Mouse (Mus musculus) cerebellum, adult 9-10 months (tissue): ENCODE data around the gene Helt.
"Not testable (repeated sequence)": the region's sequence is repeated elsewhere in the genome, so short reads cannot be mapped to it uniquely, and the experiment has no call there.

Experiments used
- DNase-seq: peaks from one replicate; pipeline ENCODE4 v3.0.0; 2022

Helt gene

DNA sequence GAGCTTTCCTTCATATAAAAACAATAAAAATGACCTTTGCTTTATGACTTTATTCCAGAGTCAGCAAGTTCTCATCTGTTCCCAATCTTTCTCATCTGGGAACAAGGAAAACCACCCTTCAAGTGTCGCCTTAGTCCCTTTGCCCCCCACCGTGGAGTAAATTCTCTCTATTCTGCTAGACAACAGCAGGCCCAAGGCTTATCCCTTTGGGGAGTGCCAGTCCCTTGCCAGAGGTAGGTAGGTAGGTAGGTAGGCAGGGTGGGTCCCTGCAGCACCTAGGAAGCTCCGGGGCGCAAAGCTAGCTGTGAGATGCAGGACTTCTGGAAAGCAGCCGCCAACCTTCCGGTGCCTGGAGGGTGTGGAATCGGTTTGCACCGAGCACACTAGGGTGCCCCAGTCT, 1.5 kb upstream of the Helt start:
- no peak for DNase-seq

DNA sequence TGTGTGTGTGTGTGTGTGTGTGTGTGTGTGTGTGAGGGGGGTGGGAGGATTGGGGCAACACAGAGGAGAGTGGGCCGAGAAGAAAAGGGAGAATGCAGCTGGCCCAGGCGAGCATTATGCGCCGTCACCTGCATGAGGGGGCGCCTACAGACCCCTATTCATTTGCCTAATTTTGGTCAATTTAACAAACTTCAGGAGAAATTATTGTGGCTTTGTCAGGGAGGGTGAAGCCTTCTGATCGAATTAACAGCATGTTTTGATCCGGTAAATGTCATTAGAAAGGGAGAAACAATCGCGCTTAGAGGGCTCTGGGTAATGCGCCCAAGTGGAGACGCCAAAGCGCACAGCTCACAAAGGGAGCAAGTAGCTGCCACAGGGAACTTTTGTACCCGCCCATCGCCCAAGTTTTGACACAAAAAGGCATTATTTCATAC, 647 bp upstream of the Helt start:
- DNase-seq: no peak

GRCm38 (mm10) chr8:46293741-46294151, 725 bp downstream of the Helt start:
- no peak for DNase-seq

DNA sequence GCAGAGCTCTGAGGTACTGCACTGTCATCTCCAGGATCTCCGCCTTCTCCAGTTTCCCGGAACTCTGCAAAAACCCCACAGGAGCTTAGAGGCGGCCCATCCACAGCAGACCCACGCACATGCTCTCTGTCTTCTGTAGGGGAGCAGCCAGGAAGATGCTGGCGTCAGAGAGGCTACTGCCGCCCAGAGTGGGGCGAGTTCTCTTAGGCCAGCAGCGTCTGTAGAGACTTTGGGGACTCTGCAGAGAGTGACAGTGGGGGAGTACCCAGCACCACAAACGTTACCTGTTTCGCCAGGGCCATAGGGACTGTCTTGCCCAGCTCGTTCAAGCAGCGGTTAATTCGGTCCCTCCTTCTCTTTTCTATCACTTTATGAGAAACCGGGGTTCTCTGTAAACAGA, 1.3 kb downstream of the Helt start:
- DNase-seq: no peak

GRCm38 (mm10) chr8:46291931-46292675, 2.4 kb downstream of the Helt start:
- DNase-seq: no peak

DNA sequence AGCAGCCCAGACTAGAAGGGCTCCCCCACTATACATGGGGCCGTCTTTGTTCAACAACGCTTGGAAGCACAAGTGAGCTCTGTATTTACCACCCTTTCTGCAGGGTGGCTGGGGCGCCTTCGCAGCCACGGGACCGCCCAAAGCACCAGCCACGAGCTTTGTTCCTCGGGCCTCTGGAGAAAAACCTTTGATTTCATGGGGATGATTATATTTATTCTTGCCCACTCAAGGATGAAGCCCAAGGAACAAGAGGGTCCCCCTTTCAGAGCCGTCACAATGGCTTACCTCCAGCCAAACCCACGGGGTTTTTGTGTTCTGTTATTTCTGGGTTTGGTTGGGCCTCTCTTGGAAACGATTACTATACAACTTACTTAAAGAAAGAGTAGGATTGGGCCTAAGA, 5.2 kb downstream of the Helt start:
- DNase-seq: no peak

DNA sequence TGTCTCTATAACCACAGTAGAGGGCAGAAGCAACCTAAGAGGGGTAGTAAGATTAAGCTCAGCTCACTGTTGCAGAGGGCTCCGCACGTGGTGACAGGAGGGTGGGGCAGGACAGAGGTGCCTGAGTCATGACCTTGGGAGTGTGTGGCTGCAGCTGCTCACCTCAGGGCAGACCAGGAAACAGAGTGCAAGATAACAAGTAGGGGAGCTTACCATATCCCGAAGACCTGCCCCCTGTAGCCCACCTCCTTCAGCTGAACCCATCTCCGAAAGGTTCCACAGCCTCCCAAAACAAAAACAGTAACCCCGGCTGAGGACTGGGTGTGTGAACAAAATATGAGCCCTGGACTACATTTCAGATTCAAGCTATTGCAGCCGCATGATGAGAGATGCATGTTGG, 6.5 kb downstream of the Helt start:
- no peak for DNase-seq

GRCm38 (mm10) chr8:46285980-46286379, 8.5 kb downstream of the Helt start:
- no peak for DNase-seq

DNA sequence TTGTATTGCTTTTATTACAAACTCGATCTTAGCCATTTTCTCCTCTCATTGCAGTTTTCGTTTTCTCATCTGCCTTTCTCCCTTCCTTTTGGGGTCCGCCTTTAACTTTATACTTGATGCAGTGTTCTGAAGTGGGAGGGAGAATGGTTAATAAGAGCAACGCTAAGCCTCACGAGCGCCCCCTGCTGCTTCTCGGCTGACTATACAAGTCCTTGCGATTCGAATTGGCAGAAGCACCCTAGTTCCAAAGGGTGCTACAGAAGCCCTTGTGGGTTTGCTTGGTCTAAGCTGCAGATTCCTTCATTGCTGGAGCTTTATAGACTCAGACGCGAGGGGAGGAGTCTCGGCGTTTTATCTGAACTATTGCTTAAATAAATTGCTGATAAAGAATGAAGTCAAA, 12.9 kb downstream of the Helt start:
- DNase-seq: peak; percentile 29

DNA sequence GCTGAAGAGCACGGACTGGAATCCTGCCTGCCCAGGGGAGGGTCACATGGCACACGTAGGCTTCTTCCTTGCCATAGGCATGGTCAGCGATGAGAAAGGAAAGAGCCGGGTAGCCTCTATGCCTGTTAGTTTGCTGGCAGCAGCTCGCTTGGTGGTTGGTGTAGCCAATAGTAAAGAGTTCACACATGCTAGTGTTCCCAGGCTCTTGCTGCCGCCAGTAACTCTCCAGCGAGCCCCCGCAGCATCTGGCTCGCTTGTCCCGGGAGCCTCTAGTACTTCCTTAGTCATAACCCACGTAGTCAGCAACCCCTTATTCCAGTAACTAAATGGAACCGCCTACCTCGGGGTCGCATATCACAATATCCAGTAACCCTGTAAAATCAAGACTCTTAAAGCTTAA, 17.5 kb downstream of the Helt start:
- no peak for DNase-seq

GRCm38 (mm10) chr8:46270741-46271140, 23.7 kb downstream of the Helt start:
- DNase-seq: no peak

DNA sequence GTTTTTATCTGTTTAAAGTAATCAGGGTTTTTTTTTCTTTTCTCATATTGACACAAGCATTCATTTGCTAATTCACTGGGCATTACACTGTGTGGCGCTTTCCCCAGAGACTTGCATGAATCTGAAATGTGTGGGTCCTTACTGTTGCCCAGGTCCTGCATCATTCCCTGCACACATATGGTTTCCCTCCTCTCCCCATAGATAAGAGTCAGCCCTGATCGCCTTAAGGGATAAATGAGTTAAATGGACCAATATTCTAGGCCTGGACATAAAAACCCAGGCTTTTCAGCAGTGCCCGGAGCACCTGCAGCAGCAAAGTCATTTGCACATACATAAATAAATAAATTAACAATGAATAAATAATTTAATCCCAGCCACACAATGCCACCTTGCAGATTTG, 24.3 kb downstream of the Helt start:
- DNase-seq: no peak

DNA sequence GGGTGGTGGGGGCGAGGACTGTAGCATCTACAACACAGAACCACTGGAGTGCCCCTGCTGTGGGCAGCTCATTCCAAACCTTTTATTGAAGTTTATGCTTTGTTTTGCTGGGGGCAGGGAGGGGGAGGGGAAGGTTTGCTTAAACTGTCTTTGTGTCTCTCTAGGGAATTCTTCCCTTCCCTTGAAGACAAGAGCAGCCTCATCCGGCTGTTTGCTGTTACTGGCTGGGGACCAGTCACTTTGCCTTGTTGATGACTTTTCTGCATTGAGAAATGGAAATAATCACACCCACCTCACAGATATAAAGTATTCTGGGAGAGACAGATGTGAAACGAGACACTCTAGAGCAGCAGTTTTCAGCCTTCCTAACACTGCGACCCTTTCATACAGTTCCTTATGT, 27.7 kb downstream of the Helt start:
- no peak for DNase-seq

DNA sequence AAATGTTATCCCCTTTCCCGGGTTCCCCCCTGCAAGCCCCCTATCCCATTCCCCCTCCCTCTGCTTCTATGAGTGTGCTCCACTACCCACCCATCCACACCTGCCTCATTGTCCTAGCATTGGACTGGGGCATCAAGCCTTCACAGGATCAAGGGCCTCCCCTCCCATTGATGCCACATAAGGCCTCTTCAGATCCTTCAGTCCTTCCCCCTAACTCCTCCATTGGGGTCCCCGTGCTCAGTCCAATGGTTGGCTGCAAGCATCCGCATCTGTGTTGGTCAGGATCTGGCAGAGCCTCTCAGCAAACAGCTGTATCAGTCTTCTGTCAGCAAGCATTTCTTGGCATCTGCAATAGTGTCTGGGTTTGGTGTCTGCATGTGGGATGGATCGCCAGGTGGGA, 30.3 kb downstream of the Helt start:
- DNase-seq: not testable (repeated sequence)

- DNase-seq: no peak
Measured at GRCm38 (mm10) chr8:46257921-46258682, 36.4 kb downstream of the Helt start.

DNA sequence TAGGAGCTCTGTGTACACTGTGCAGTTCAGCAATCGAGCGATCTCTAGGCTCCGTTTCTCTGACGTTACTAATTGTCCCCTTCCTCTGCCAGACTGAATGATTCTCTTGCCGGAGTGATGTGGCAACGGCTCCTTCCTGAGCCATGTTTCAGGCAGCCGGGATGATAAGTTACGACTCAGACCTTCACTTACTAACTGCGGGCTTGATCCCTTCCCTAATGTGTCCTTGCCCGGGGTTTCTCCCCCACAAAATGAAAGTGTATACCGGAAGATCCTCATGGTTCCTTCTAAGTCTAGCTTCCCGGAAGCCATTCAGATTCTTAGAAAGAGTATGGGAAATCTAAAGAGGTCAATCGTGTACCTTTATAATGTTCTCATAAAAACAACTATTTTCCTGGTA, 42.0 kb downstream of the Helt start:
- DNase-seq: no peak

DNA sequence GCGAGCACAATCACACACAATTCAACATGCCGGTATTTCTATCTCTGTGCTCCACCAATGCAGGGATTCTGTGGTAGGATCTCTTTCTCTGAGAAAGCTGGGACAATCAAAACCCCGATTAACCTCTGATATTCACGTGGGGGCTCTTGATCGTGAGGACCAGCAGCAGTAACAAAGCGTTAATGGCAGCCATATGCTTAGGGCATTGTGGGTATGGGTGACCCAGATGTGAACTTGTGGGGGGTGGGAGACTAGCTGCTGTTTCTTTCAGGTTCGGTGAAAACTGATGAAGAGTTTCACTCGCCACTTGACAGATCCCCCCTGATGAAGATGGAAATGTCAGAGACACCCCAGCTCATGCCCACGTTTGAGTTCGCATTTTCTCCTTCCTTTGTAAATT, 42.9 kb downstream of the Helt start:
- no peak for DNase-seq

- no peak for DNase-seq
Measured at GRCm38 (mm10) chr8:46246346-46246745, 48.1 kb downstream of the Helt start.

DNA sequence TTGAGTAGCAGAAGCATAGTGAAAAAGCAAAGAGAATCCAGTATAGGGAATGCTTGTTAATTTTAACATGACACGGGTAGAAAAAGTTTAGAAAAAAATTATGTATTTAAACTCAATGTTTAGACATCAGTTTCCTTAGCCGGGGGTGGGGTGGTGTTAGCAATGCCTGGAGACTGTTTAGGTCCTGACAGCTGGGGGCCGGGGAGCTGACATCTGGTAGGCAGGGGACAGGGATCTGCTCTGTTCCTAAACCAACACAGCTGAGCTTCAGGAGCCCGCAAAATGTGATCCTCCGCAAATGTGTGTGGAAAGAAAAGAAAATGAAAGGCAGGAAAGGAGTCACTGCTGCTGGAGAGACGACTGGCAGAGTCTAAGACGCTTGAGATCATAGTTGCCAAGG, 51.5 kb downstream of the Helt start:
- no peak for DNase-seq
